Mouse (Mus musculus): ENCODE data around the gene Olfr339.
"Not testable (repeated sequence)": the region's sequence is repeated elsewhere in the genome, so short reads cannot be mapped to it uniquely, and the experiment has no call there.

Olfr339 gene

GRCm38 (mm10) chr2:36418647-36419046 is at the start of gene Olfr339:
Gene Olfr339, plus strand, starts transcription at chr2:36418947.
- no peak for DNase-seq

DNA sequence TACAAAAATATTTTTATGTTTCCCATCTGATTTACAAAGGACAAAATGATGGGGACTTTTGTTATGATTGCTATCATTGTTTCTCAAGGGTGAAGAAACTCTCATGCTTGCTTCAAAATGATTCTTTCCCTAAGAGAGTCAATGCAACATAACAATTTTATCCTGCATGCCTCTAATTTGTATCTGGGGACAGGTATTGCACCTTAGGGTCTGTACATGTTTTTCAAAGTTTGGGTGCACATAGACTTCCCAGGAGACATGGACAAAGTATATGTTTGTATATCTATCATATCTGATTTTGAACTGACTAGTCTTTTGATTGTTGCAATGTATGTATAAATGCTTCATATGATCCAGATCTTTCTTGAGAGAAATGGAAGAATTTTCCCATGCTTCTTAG is 45.5 kb upstream of the Olfr339 start, which contains the start of gene Olfr338:
Olfr338 (plus strand) TSS at position 301 of the 400 bp plus-strand sequence.
- no peak for DNase-seq

DNA sequence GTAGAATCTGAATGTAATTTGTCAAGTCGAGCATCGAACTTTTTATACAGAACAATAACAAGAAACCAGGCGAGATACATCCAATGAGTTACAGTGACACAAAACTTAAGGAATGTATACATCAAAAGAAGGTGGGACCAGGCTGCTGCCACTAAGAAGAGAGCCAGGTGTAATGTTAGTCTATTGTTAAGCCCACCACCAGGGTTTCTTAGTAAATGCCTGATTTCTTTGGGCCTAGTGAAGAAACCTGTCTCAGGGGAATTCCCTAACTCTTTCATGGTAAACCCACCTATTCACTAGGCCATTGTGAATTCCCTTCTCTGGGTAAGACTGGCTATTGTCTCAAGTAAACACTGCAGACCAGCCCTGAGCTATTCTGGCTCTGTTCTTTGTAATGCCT is 3.6 kb upstream of the Olfr339 start:
- not testable (repeated sequence) for DNase-seq

DNA sequence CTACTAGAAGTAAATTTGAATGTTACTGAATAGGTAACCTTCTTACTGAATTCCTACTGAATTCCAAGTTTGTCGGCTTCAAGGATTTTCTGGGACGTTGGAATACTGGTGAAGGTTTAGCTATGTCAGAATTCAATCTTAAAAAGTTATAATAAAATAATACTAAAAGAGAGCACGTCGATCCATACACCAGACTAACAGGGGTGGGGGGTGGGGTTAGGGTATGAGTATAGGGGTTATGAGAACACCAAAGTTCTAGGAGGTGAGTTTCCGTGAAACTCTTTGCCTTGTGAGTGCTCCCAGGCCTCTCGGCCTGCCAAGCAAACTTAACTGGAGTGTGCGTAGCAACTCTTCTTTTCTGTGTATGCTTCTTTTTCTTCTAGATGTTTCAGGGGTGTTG is 3.2 kb upstream of the Olfr339 start:
- DNase-seq, result not testable (repeated sequence)

GRCm38 (mm10) chr2:36452287-36452686 is 33.5 kb downstream of the Olfr339 start, which contains the start of gene Olfr340:
Gene Olfr340, plus strand, starts transcription at chr2:36452587.
- DNase-seq, result no peak

GRCm38 (mm10) chr2:36473634-36474033 is 54.9 kb downstream of the Olfr339 start:
- DNase-seq, result no peak
